Mouse (Mus musculus) 3T3-L1 (cell line): ENCODE results near the gene Bcl2l13.

Experiments
- DNase-seq: peaks from one replicate; pipeline ENCODE4 v3.0.0-alpha.2; 2015; ENCODE audit warnings: low read depth, low spot score

Gene Bcl2l13

DNA sequence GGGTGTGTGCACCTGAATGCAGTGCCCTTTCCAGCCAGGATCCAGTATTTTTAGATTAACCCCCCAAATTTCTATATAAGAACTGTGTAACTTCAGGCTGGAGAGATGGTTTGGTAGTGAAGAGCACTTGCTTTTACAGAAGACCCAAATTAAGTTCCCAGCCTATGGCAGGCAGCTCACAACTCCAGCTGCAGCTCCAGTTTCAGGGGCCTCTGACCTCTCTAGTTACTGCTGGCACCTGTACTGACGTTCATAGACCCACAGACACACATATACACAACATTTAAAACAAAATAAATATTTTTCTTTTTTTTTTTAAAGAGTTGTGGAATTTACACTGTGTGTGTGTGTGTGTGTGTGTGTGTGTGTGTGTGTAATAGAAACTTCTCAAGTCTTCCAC, 93.4 kb downstream of the Bcl2l13 start:
- no peak for DNase-seq

DNA sequence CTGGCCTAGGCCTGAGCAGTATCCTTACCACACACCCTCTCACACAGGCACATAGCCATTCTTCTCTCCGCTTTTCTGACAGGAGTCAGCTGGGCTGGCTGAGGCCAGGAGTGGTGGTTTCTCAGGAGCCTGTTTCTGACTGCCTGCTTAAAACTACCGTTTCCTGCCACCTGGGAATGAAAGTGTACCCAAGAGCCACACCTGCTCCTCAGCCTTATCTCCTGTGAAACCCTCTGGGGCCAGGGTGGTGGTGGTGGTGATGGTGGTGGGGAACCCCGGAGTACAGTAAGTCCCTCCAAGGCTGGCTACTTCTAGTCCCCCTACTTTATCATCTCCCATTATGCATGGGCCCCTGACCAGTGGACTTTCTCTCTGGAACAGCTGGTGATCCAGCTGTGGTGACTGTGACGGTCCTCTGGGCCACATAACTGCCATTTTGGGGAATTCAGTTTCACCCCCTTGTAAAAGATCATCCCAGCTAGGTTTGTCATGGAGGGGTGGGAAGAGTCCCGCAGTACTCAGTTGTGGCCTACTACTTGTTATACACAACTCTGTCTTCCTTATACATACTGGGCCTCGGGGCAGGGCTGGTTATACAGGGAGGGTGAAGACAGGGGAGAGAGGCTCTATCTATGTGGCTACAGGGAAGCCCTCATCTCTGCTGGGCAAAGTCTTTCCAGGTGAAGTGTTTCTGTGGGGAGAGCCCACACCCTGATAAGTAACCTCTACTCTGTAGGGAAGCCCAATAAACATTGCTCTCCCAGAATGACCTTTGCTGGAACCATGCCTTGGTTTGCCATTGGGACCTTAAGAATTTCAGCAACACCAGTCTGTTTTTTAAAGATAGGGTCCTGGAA, 94.7 kb downstream of the Bcl2l13 start:
- no peak for DNase-seq

DNA sequence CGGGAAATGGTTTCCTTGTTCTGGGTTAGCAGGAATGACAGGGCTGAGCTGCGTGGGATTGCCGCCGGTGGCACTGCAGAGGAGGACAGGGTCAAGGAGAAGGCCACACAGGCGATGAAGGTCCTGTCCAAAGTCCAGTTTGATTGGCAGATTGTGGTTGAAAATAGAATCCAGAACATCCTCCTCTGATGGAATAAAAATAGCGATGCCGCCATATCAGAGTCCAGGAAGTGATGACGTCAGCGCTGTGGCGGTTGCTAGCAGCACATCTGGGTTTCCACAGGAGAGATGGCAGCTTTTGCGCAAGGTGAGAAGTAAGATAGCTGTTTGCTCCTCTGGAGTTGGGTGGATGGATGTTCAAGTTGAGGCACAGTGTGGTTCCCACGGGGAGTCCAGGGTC, 96.6 kb downstream of the Bcl2l13 start:
- no peak for DNase-seq

DNA sequence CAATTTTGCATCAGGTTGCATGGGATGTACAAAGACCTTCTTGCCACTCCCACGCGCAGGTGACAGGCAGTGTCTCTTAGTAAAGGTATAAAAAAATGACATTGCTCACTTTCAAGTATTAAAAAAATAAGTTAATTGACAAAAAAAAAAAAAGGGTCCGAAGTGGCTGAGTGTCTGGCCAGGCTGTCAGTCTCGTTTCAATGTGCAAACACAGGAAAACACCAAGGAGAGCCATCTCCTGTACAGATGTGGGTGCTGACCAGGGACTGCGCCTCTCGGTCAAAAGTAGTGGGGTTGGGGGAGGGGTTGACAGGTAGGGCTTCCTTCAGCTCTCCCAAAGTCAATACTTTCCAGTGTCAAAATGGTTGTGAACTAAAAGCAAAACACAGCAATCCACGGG, 97.7 kb downstream of the Bcl2l13 start:
- DNase-seq: no peak

DNA sequence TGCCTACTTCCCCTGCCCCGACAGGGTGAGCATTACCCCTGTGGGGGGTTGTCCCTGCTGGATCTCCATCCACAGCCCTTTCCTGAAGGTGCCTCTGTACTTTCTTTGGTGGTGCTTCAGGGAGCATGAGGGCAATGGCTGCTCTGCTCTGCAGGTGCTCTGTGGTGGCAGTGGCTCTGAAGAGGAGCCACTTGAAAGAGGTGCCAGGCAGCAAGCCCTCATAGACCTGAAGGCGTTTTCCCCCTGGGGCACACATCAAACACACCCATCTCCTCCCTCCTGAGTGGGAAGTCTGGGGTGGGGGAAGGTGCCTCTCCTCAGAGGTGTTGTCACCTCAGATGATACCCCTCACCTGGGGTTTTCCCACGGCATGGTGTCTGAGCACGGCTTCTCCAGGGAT, 98.2 kb downstream of the Bcl2l13 start:
- DNase-seq: no peak

DNA sequence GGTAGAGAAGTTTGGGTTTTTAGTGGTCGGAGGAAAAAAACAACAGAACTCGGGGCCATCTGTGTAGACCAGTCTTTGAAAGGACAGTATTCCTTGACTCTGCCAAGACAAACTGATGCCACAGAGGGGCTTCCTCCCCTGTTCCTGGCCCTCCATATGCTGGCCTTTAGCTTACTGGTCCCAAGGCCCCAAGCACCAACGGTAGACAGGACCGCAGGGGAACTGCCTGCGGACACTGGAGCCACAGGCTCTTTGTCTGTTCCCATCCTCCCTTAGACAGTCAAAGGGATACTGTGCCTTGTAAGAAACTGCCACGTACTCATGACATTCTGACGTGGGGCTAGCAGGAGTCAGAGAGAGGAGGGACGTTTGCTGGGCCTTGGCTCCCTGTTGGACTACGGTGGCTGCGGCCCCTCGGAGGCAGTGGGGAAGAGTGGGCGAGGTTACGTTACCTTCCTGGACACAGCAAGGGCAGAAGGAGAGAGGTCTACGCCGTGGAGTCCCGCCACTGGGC, 101.1 kb downstream of the Bcl2l13 start:
- no peak for DNase-seq

DNA sequence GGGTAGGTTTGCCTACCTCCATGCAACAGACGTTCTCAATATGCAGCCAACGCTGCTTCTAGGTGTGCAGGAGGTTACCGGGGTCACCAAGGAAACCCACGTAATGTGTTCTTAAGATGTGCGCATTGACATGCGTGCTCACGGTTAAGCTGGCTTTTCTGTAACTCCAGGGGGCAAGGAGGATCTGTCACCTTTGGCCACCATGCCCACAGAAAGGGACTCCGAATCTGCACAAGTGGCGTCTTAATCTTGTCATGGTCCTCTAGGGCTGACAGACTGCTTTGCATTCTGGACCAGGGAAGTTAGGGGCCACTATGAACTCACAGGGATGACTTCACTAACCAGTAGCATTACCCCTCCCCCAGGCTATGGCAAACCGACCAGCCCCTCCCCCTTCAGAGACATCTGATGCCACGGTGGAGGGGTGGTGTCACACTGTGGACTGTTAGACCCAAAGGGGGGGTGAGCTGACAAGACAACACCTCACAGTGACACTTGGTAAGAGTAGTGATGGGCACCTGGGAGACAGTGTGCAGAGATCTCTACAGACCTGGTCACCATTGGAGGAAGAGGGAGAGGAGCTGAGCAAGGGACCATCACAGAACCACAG, 102.1 kb downstream of the Bcl2l13 start:
- no peak for DNase-seq

DNA sequence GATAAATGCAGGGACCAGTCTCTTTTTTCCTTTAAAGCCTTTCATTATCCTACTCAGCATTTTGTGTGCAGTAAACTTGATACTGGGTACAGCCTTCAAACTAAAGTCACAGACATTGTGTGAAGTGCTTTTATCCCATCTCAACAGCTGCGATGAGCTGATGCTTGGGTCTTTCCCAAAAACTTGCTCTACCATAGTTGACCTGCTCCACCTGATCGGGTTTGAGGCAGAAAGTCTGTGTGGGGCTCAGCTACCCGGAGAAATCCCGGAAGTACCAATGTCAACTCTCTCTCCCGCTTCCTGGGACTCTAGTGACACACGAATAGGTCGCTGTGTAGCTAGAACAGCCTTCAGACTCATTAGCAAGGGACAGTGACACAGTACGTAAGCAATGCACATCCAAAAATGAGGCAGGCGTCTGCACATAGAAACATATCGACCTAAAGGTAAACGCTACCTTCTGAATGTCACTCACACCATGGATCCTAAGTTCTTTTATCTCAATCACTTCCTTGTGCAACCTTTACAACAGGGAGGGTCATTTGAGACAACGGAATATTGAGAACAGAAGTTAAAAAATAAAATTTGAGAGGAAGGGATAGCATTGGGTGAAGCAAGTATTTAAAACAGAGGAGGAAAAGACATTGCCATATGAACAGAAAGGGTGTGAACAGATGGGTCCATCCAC, 102.9 kb downstream of the Bcl2l13 start:
- no peak for DNase-seq

DNA sequence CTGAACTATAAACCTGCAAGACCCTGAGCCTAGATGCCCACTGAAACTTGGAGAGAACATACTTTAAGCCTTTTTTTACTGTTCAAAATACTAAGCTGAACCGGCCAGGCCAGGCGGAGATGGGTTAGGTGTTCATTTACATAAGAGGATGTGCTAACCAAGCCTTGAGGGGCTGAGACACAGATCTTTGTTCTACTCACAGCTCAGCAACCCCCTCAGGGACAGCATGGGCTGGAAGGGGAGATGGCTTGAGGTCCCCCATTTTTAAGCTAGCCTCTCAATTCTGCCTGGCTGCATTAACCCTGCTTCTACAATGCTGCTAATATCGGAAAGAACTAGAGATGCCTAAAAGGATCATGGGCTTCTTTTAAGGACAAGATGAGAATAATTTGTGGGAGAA, 103.8 kb downstream of the Bcl2l13 start:
- no peak for DNase-seq

DNA sequence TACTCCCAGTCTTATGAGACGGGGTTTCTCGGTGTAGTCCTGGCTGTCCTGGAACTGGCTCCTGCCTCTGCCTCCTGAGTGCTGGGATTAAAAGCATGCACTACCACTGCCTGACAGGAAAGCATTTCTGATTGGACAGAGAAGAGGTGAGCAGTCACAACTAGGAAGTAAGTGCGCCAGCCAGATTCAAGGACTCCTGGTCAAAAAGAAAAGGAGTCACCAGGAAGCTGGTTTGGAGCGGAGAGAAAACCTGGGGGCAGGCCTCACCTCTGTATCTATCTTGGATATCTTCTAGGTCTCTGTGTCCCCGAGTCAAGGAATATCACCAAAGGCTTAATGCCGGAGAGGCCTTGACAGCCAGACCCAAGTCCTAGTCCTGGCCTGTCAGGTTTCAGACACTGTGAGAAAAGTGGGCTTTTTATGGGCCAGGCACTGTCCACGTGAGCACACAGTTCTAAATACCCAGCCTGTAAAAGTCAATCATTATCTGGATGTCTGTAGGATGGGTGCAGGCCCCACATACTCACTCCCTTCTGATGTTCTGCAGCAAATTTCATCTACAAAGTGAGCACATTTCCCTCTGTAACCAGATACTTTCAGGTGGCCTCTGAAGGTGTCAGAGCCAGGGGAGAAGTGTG, 104.6 kb downstream of the Bcl2l13 start:
- no peak for DNase-seq

DNA sequence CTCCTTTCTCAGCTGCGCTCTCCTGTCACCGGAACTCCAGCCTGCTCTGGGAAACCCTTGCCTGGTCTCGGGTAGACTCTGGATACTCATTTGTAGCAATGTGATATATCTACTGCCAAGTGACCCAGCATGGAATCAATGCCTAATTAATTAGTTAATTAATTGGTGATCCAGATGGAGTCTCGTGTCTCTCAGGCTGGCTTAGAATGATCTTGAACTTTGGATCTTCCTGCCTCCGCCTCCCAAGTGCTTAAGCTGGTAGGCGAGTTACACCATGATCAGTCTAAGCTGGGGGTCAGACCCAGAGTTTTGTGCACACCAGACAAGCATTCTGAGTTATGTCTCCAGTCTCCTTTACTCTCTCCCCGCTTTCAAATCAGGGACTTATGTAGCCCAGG, 105.1 kb downstream of the Bcl2l13 start:
- no peak for DNase-seq

DNA sequence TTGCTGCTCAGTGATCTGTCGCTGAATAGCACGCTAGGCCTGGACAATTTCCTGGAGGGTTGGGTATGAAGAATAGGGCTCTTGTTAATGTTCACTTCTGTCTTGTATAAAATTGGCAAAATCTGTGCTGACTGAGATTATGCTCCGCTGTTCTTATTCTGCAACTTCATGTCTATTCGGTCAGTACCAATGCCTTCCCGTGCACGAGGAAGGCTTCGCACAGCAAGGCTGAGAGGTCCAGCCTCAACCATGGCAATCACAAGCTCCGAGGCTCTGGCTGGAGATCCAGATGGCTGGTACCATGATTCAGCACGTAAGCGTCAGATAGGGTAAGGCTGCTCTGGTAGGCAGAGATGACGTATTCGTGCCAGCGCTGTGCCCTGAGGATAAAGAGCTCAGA, 105.6 kb downstream of the Bcl2l13 start:
- DNase-seq: no peak
